Mouse (Mus musculus) cerebellum, adult 2 months (tissue): ENCODE results near the gene Jak3.

ENCODE experiments used
- CTCF ChIP-seq: fragments of 200-500 bp; IDR thresholded peaks from 2 replicates; pipeline ENCODE4 v1.5.1; 2011; ENCODE audit warnings: low read depth, mild to moderate bottlenecking, control low read depth, low read length, moderate library complexity, borderline replicate concordance; ENCODE audit not compliant: insufficient read depth
- POLR2A ChIP-seq: fragments of 200-500 bp; IDR thresholded peaks from 2 replicates; pipeline ENCODE4 v1.6.1; 2011; ENCODE audit warnings: low read length, control low read depth, borderline replicate concordance; ENCODE audit not compliant: insufficient read depth

DNA sequence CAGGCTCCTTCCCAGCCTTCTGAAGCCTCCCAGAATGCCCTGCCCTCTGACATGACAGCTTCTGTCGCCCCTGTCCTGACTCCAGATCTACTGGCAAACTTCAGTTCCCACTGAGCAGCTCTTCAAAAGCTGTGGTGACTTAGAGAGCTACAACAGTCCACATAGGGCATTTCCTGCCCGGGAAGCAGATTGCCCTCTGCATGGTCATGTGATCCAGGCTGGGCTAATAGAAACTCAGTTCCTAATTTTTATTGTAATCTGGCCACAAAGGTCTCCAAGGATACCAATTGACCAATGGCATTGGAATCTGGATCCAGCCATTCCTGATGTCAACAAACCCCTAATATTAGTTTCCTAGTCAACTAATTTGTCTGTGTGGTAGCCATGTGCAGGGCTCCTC, 44.2 kb upstream of the Jak3 start:
- TF ChIP-seq POLR2A (no peak), CTCF (no peak)
